Mouse (Mus musculus) adrenal gland, adult 2 months (tissue): ENCODE measurements at regions not wholly inside any gene's neighbourhood (a gene's known extent, or its start where the extent isn't known, plus 50 kb on each side); places are given as distances from the start of the nearest gene placed in this dataset.

ENCODE experiments used
- DNase-seq: peaks from one replicate; pipeline ENCODE4 v3.0.0; 2021

- DNase-seq, result no peak
These were observed 83.7 kb upstream of the Phyhipl start for GRCm38 (mm10) chr10:70739348-70739966.

GRCm38 (mm10) chr10:70738686-70739085 is 82.9 kb upstream of the Phyhipl start:
- no peak for DNase-seq

GRCm38 (mm10) chr10:70733956-70734355 is 78.2 kb upstream of the Phyhipl start:
- no peak for DNase-seq

- DNase-seq, result no peak
These were observed 77.7 kb upstream of the Phyhipl start for GRCm38 (mm10) chr10:70733478-70733877.

- no peak for DNase-seq
These were observed 69.3 kb upstream of the Phyhipl start for GRCm38 (mm10) chr10:70725091-70725490.

GRCm38 (mm10) chr10:70722783-70723182 is 67.0 kb upstream of the Phyhipl start:
- DNase-seq, result no peak

- DNase-seq, result no peak
These were observed 66.6 kb upstream of the Phyhipl start for GRCm38 (mm10) chr10:70722381-70722780.

- no peak for DNase-seq
These were observed 61.7 kb upstream of the Phyhipl start for GRCm38 (mm10) chr10:70717464-70717863.

- peak; percentile 6 for DNase-seq
These were observed 61.3 kb upstream of the Phyhipl start for GRCm38 (mm10) chr10:70717025-70717424.

GRCm38 (mm10) chr10:70713306-70713705 is 57.5 kb upstream of the Phyhipl start:
- no peak for DNase-seq

- no peak for DNase-seq
These were observed 53.0 kb upstream of the Phyhipl start for GRCm38 (mm10) chr10:70708806-70709205.
